Mouse (Mus musculus) mouse embryonic stem cell (cell line): Measurements from ENCODE around the gene Pld3.

Source experiments
- in situ Hi-C, 2 experiments: fragments of 300-500 bp; cut with MboI; formaldehyde crosslinking; loops; 1 replicate in 1 of 2; 3 replicates in 1 of 2; pipeline ENCODE4 v1.14.3; 2019 to 2020; ENCODE audit warnings: low sequenced_read_pairs in 2 of 2, low pct_unique_long_range_greater_than_20kb in 1 of 2, mixed read lengths in 1 of 2; ENCODE audit not compliant: unreplicated experiment in 1 of 2

The Pld3 gene

GRCm38 (mm10) chr7:27574124-27574880 lies 21.3 kb upstream of the Pld3 start:
- in situ Hi-C loops: no loop called here

- in situ Hi-C loops: no loop called here
Observed at GRCm38 (mm10) chr7:27572133-27572532, 19.1 kb upstream of the Pld3 start.

- in situ Hi-C loops: no loop called here
Observed at GRCm38 (mm10) chr7:27569580-27570224, 16.7 kb upstream of the Pld3 start.

- in situ Hi-C loops: no loop called here
Observed at GRCm38 (mm10) chr7:27560978-27561377, 8.0 kb upstream of the Pld3 start.

- in situ Hi-C loops: no loop called here
Observed at GRCm38 (mm10) chr7:27560291-27560887, 7.4 kb upstream of the Pld3 start.

- in situ Hi-C loops: no loop called here
Observed at GRCm38 (mm10) chr7:27552070-27552469, 948 bp downstream of the Pld3 start.

- in situ Hi-C loops: no loop called here
Observed at GRCm38 (mm10) chr7:27549597-27549996, 3.4 kb downstream of the Pld3 start.

- in situ Hi-C loops: no loop called here
Observed at GRCm38 (mm10) chr7:27544675-27545370, 8.2 kb downstream of the Pld3 start.

- in situ Hi-C loops: no loop called here
Observed at GRCm38 (mm10) chr7:27543851-27544250, 9.2 kb downstream of the Pld3 start.

- in situ Hi-C loops: no loop called here
Observed at GRCm38 (mm10) chr7:27543065-27543464, 10.0 kb downstream of the Pld3 start.

GRCm38 (mm10) chr7:27542392-27543033 lies 10.5 kb downstream of the Pld3 start:
- in situ Hi-C loops: no loop called here

GRCm38 (mm10) chr7:27541922-27542321 lies 11.1 kb downstream of the Pld3 start:
- in situ Hi-C loops: no loop called here

- in situ Hi-C loops: no loop called here
Observed at GRCm38 (mm10) chr7:27541431-27541830, 11.6 kb downstream of the Pld3 start.

- in situ Hi-C loops: no loop called here
Observed at GRCm38 (mm10) chr7:27540935-27541334, 12.1 kb downstream of the Pld3 start.

- in situ Hi-C loops: no loop called here
Observed at GRCm38 (mm10) chr7:27540521-27540920, 12.5 kb downstream of the Pld3 start.

- in situ Hi-C loops: no loop called here
Observed at GRCm38 (mm10) chr7:27538797-27539196, 14.2 kb downstream of the Pld3 start.

GRCm38 (mm10) chr7:27537998-27538397 lies 15.0 kb downstream of the Pld3 start:
- in situ Hi-C loops: no loop called here

GRCm38 (mm10) chr7:27536618-27537017 lies 16.4 kb downstream of the Pld3 start:
- in situ Hi-C loops: no loop called here

- in situ Hi-C loops: no loop called here
Observed at GRCm38 (mm10) chr7:27535386-27535785, 17.6 kb downstream of the Pld3 start.
